ENCODE assay signal across 19 mouse cellular contexts in genomic region chr12:112633686-112634085, GRCm38 (mm10). TPM values are rescaled to one million over a fixed set of nuclear protein-coding genes. Genes with fewer than 3 reads are reported as not detected.
DNase-seq lines count a peak whose midpoint lies in the region; ATAC-seq and TF ChIP-seq lines count a peak whose summit lies in the region.
"Had no signal": no experiment of that assay in that cellular context is flagged by ENCODE, and none has a peak within 500 bp of the region (broad histone marks: within the 10 kb centered on the region; RNA-seq: fewer than 3 reads in every experiment).

No protein-coding gene starts in this region.

- intact Hi-C loops in gastrocnemius, adult 2 months (cut with DNase I), result no loop called here

- 72% methylated on average over 9 of the region's 9 CpGs for WGBS in bone marrow, adult 2 months
- 77% methylated on average over 9 of the region's 9 CpGs for WGBS in forebrain, postnatal 0 days

- H3K9ac ChIP-seq in forebrain, postnatal 0 days, result no peak overlapping the region
- H3K9ac ChIP-seq: hindbrain, embryonic 15.5 days; kidney, embryonic 15.5 days; lung, embryonic 15.5 days; neural tube, embryonic 12.5 days; stomach, embryonic 15.5 days had no signal

- TF ChIP-seq CTCF in gastrocnemius, adult 2 months (IDR thresholded peaks at IDR 0.05), result no peak; the same call in 1 of the 2 replicates
- TF ChIP-seq CTCF in bone marrow, adult 2 months (IDR thresholded peaks at IDR 0.05; ENCODE audit: control insufficient read depth, insufficient read depth, low read length), result no peak
- TF ChIP-seq CTCF in forebrain, postnatal 0 days (IDR thresholded peaks at IDR 0.05; ENCODE audit: low read depth), result no peak

- peaks cover 22% of the 10 kb centered on the region for H3K36me3 ChIP-seq in megakaryocyte, embryonic 14.5 days (replicated peaks; ENCODE audit: low read length)
- no peaks in the 10 kb centered on the region for H3K36me3 ChIP-seq in forebrain, postnatal 0 days (ENCODE audit: insufficient read depth)
- H3K36me3 ChIP-seq: hindbrain, embryonic 15.5 days; kidney, embryonic 15.5 days; lung, embryonic 15.5 days; neural tube, embryonic 12.5 days; stomach, embryonic 15.5 days had no signal

- no peaks in the 10 kb centered on the region for H3K9me3 ChIP-seq in megakaryocyte, embryonic 14.5 days
- H3K9me3 ChIP-seq in forebrain, postnatal 0 days (ENCODE audit: low read length), result no peaks in the 10 kb centered on the region
- H3K9me3 ChIP-seq: hindbrain, embryonic 15.5 days; kidney, embryonic 15.5 days; lung, embryonic 15.5 days; neural tube, embryonic 12.5 days; stomach, embryonic 15.5 days had no signal

- H3K27ac ChIP-seq in gastrocnemius, adult 2 months, result peak overlapping the region; percentile 99
- H3K27ac ChIP-seq in bone marrow, adult 2 months (ENCODE audit: control insufficient read depth, insufficient read depth, low read depth, low read length, poor library complexity), result peak overlapping the region; percentile 92; the same call in 1 of the 2 replicates
- no peak overlapping the region for H3K27ac ChIP-seq in forebrain, postnatal 0 days (ENCODE audit: low read depth, low read length)
- H3K27ac ChIP-seq: hindbrain, embryonic 15.5 days; lung, embryonic 15.5 days; neural tube, embryonic 12.5 days; stomach, embryonic 15.5 days had no signal

- no peak for DNase-seq in gastrocnemius, adult 2 months
- no peak for DNase-seq in gastrocnemius, postnatal 25 days
- peak; percentile 57 for DNase-seq in lung, postnatal 25 days (ENCODE audit: low spot score)
- DNase-seq in forebrain, postnatal 0 days, result no peak
- no peak for DNase-seq in right cerebral cortex, postnatal 25 days
- DNase-seq: cerebellum, adult 8-10 months; heart, postnatal 14 days; midbrain, embryonic 14.5 days; right cerebral cortex, postnatal 4 days had no signal

- peaks cover 45% of the 10 kb centered on the region for H3K27me3 ChIP-seq in megakaryocyte, embryonic 14.5 days (replicated peaks)
- no peaks in the 10 kb centered on the region for H3K27me3 ChIP-seq in forebrain, postnatal 0 days (ENCODE audit: insufficient read depth, low read length)
- H3K27me3 ChIP-seq: hindbrain, embryonic 15.5 days; kidney, embryonic 15.5 days; lung, embryonic 15.5 days; neural tube, embryonic 12.5 days; Patski; stomach, embryonic 15.5 days had no signal

- H3K4me1 ChIP-seq in megakaryocyte, embryonic 14.5 days, result peaks cover 51% of the 10 kb centered on the region
- H3K4me1 ChIP-seq in bone marrow, adult 2 months (ENCODE audit: control insufficient read depth, insufficient read depth, low read length), result peaks cover 17% of the 10 kb centered on the region
- no peaks in the 10 kb centered on the region for H3K4me1 ChIP-seq in forebrain, postnatal 0 days (ENCODE audit: insufficient read depth)

- no peak overlapping the region for H3K4me2 ChIP-seq in forebrain, postnatal 0 days (ENCODE audit: low read depth)
- H3K4me2 ChIP-seq: hindbrain, embryonic 15.5 days; kidney, embryonic 15.5 days; lung, embryonic 15.5 days; neural tube, embryonic 12.5 days; stomach, embryonic 15.5 days had no signal

- no peak for ATAC-seq in megakaryocyte, adult 5-6 weeks (ENCODE audit: poor library complexity, severe bottlenecking)
- ATAC-seq in forebrain, postnatal 0 days, result no peak
- ATAC-seq: Patski had no signal

- no peak overlapping the region for H3K4me3 ChIP-seq in gastrocnemius, adult 2 months
- H3K4me3 ChIP-seq in megakaryocyte, embryonic 14.5 days (replicated peaks), result peak overlapping the region; percentile 34
- peak overlapping the region; percentile 6 for H3K4me3 ChIP-seq in bone marrow, adult 2 months (replicated peaks; ENCODE audit: control insufficient read depth, low read depth, low read length)
- H3K4me3 ChIP-seq in forebrain, postnatal 0 days (ENCODE audit: low read depth, low read length), result no peak overlapping the region
- H3K4me3 ChIP-seq: erythroblast, embryonic 14.5 days; hindbrain, embryonic 15.5 days; kidney, embryonic 15.5 days; lung, embryonic 15.5 days; neural tube, embryonic 12.5 days; stomach, embryonic 15.5 days had no signal

- no peak for TF ChIP-seq POLR2A in bone marrow, adult 2 months (IDR thresholded peaks at IDR 0.05; ENCODE audit: borderline replicate concordance, control insufficient read depth, low read depth, low read length)

RNA-seq across cellular contexts. Expression of gene Siva1, which starts 10.8 kb away (rescaled TPM):
- 10 to 100 TPM; 18.6 to 25.3 TPM for total RNA-seq in gastrocnemius, adult 2 months (2021)
- total RNA-seq in gastrocnemius, postnatal 25 days (2021), result 10 to 100 TPM; 13.4 to 16.1 TPM
- polyA plus RNA-seq in megakaryocyte, embryonic 14.5 days (2012; ENCODE audit: insufficient read depth, low replicate concordance), result 33.7 and 63.6 TPM in 2 replicates
- total RNA-seq in megakaryocyte, adult 5-6 weeks (2015), result 116 and 130 TPM in 2 replicates
- total RNA-seq in megakaryocyte, adult 5-6 weeks (2017), result 122 and 162 TPM in 2 replicates
- 47.7 and 81.1 TPM in 2 replicates for polyA plus RNA-seq in bone marrow, adult 2 months (2011; ENCODE audit: insufficient read depth, insufficient read length, low replicate concordance, missing spikeins)
- 28.0 and 31.4 TPM in 2 replicates for total RNA-seq in forebrain, postnatal 0 days (2014; rRNA removed)
- polyA plus RNA-seq in forebrain, postnatal 0 days (2015; fragmentation: Nextera tagmentation; extraction: Ambion mirVana), result 50.5 and 61.5 TPM in 2 replicates

RNA-seq across cellular contexts. Expression of gene Adssl1, which starts 13.8 kb away (rescaled TPM):
- 1,000 to 10,000 TPM; 1,028 to 1,061 TPM for total RNA-seq in gastrocnemius, adult 2 months (2021)
- total RNA-seq in gastrocnemius, postnatal 25 days (2021), result 100 to 1,000 TPM; 887 to 928 TPM
- 10.1 and 38.2 TPM in 2 replicates for polyA plus RNA-seq in megakaryocyte, embryonic 14.5 days (2012; ENCODE audit: insufficient read depth, low replicate concordance)
- 73.5 and 82.1 TPM in 2 replicates for total RNA-seq in megakaryocyte, adult 5-6 weeks (2015)
- 72.3 and 74.9 TPM in 2 replicates for total RNA-seq in megakaryocyte, adult 5-6 weeks (2017)
- 21.0 and 44.8 TPM in 2 replicates for polyA plus RNA-seq in bone marrow, adult 2 months (2011; ENCODE audit: insufficient read depth, insufficient read length, low replicate concordance, missing spikeins)
- 1.8 and 2.2 TPM in 2 replicates for total RNA-seq in forebrain, postnatal 0 days (2014; rRNA removed)
- polyA plus RNA-seq in forebrain, postnatal 0 days (2015; fragmentation: Nextera tagmentation; extraction: Ambion mirVana), result 3.4 and 4.7 TPM in 2 replicates

RNA-seq across cellular contexts. Expression of gene Akt1, which starts 41.0 kb away (rescaled TPM):
- 10 to 100 TPM; 50.9 to 59.3 TPM for total RNA-seq in gastrocnemius, adult 2 months (2021)
- 10 to 100 TPM; 63.5 to 69.7 TPM for total RNA-seq in gastrocnemius, postnatal 25 days (2021)
- 237 and 415 TPM in 2 replicates for polyA plus RNA-seq in megakaryocyte, embryonic 14.5 days (2012; ENCODE audit: insufficient read depth, low replicate concordance)
- total RNA-seq in megakaryocyte, adult 5-6 weeks (2015), result 112 and 121 TPM in 2 replicates
- total RNA-seq in megakaryocyte, adult 5-6 weeks (2017), result 112 and 118 TPM in 2 replicates
- 39.8 and 56.1 TPM in 2 replicates for polyA plus RNA-seq in bone marrow, adult 2 months (2011; ENCODE audit: insufficient read depth, insufficient read length, low replicate concordance, missing spikeins)
- 213 and 215 TPM in 2 replicates for total RNA-seq in forebrain, postnatal 0 days (2014; rRNA removed)
- polyA plus RNA-seq in forebrain, postnatal 0 days (2015; fragmentation: Nextera tagmentation; extraction: Ambion mirVana), result 117 TPM in 2 replicates

RNA-seq across cellular contexts. Expression of gene Zbtb42, which starts 44.9 kb away (rescaled TPM):
- total RNA-seq in gastrocnemius, adult 2 months (2021), result under 1 TPM; 0.64 to 0.81 TPM
- total RNA-seq in gastrocnemius, postnatal 25 days (2021), result 1 to 10 TPM; 1.2 to 1.9 TPM
- polyA plus RNA-seq in megakaryocyte, embryonic 14.5 days (2012; ENCODE audit: insufficient read depth, low replicate concordance), result 0.52 and 0.72 TPM in 2 replicates
- total RNA-seq in megakaryocyte, adult 5-6 weeks (2015), result 6.4 and 9.0 TPM in 2 replicates
- 3.9 and 4.7 TPM in 2 replicates for total RNA-seq in megakaryocyte, adult 5-6 weeks (2017)
- polyA plus RNA-seq in bone marrow, adult 2 months (2011; ENCODE audit: insufficient read depth, insufficient read length, low replicate concordance, missing spikeins), result 2.6 and 5.1 TPM in 2 replicates
- total RNA-seq in forebrain, postnatal 0 days (2014; rRNA removed), result 1.0 and 3.5 TPM in 2 replicates
- polyA plus RNA-seq in forebrain, postnatal 0 days (2015; fragmentation: Nextera tagmentation; extraction: Ambion mirVana), result 0.77 and 1.2 TPM in 2 replicates

RNA-seq across cellular contexts. Expression of gene Inf2, which starts 45.1 kb away (rescaled TPM):
- total RNA-seq in gastrocnemius, adult 2 months (2021), result 10 to 100 TPM in 1 of 2 experiments, 1 to 10 TPM in 1; 8.2 to 13.0 TPM
- total RNA-seq in gastrocnemius, postnatal 25 days (2021), result 10 to 100 TPM; 10.3 to 10.9 TPM
- polyA plus RNA-seq in megakaryocyte, embryonic 14.5 days (2012; ENCODE audit: insufficient read depth, low replicate concordance), result 569 and 1,129 TPM in 2 replicates
- total RNA-seq in megakaryocyte, adult 5-6 weeks (2015), result 28.0 and 34.3 TPM in 2 replicates
- total RNA-seq in megakaryocyte, adult 5-6 weeks (2017), result 9.9 and 13.3 TPM in 2 replicates
- 40.0 and 82.8 TPM in 2 replicates for polyA plus RNA-seq in bone marrow, adult 2 months (2011; ENCODE audit: insufficient read depth, insufficient read length, low replicate concordance, missing spikeins)
- total RNA-seq in forebrain, postnatal 0 days (2014; rRNA removed), result 9.8 and 10.8 TPM in 2 replicates
- 1.1 and 1.2 TPM in 2 replicates for polyA plus RNA-seq in forebrain, postnatal 0 days (2015; fragmentation: Nextera tagmentation; extraction: Ambion mirVana)

Comparison
In these comparisons a context has a peak if more than half of its experiments do, and no peak if none do; other contexts are left out.
1. H3K4me3 ChIP-seq: peak in megakaryocyte, embryonic 14.5 days (single experiment) and bone marrow, adult 2 months (single experiment); none in gastrocnemius, adult 2 months (single experiment) and forebrain, postnatal 0 days (single experiment).
2. RNA of gene Adssl1, which starts 13.8 kb away (total RNA-seq): 1,028 to 1,061 TPM in gastrocnemius, adult 2 months, 887 to 928 TPM in gastrocnemius, postnatal 25 days and 72.3 to 82.1 TPM in megakaryocyte, adult 5-6 weeks; 1.8 to 2.2 TPM in forebrain, postnatal 0 days; every median in the first group is over 10 times any median in the second.